Mouse (Mus musculus) lung, postnatal 4 days (tissue): ENCODE results near the gene Defb22.

ENCODE experiments used
- DNase-seq, 2 experiments: peaks; one replicate each; pipeline ENCODE4 v3.0.0; 2021

Gene Defb22

DNA sequence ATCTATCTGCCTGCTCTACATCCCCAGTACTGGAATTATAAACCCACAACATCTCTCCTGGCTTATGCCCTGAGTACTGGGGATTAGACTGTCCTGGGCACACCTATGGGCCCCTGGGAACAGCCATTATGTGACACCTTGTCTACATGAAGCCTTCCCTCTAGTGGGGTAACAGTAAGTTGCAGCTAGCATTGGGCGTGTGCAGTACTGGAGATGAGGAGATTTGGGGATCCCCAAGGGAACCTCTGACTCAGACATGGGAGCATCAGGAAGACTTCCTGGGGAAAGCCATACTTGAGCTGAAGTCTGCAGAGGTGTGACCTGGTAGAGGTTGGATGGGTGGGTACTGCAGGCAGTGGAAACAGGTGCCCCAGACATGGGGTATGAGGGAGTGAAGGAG is 51.0 kb downstream of the Defb22 start:
- no peak for DNase-seq

DNA sequence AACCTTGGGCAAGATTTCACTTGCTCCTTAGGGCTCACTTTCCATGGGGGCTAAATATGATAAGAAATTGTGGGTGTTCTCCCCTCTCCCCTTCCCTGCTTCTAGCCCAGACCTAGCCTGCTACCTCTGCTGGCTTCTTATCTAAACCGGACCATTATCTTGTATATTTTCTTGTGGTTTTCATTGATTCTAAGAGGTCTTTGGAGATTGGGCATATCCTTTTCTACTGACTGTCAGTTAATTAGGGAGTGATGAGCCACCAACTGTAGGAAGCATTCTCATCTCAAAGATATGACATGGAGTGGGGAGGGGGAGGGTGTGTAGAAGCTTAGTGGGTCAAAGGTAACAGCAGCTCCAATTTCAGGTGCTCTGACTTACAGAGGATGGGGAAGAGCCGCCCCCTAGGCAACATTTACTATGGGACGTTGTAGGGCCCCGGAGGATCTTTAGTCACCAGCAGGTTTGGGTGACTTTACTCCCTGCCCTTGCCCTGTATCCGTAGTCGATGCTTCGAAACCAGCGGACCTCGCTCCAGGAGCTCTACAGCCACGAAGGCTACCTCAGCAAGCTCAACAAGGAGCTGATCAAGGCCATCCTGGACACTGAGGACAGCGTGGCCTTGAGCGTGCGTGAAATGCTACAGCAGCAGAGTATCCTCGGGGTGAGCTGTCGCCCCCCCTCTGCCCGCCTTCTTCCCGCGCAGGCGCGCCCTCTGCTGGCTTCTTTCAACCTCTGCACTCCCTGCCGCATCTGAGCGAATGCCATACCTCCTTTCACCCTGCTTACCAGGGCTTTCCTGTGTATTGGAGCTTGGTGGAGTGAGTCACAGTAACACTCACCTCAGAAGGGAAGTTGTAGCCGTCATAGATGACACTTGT is 52.7 kb downstream of the Defb22 start:
- DNase-seq: peak; percentile 84 to 91

DNA sequence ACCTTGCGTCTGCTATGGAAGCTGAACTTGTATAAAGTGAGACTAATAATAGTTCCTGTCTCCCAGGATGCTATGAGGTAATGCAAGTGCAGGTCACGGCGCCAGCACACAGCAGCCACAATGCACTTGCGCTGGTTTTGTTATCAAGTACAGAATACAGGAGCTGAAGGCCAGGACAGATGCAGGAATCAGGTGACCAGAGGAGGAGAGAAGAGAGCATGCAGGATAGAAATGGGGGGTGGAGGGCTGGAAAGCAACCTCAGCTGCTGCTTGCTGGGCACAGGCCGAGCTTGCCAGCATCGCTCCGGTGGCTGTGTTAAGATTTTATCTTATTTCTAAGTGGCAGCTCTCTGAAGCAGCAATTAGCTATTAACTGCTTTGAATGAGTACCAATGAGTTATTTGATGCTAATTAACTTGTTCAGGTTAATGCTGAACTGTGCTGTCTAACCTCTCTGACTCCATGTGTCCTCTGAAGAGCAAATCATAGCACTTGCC is 53.5 kb downstream of the Defb22 start:
- DNase-seq: no peak
